Mouse (Mus musculus) lung, postnatal 0 days (tissue): Measurements from ENCODE around the gene Nrcam. TPM values are rescaled to one million over a fixed set of nuclear protein-coding genes. Genes with fewer than 3 reads are reported as not detected.

Experiments
- ATAC-seq: fragments of 200-750 bp; cut with Nextera tagmentation; 2 replicates; pipeline ENCODE4 v1.8.0; 2017; ENCODE audit warnings: moderate library complexity
- DNase-seq: peaks from one replicate; pipeline ENCODE4 v3.0.0-alpha.2; 2016; ENCODE audit warnings: low spot score
- H3K27ac ChIP-seq: fragments of 300-500 bp; sonication (generic); 2 replicates; pipeline ENCODE4 v1.5.1; 2014; ENCODE audit warnings: antibody characterized with exemption, mild to moderate bottlenecking, low read length, mixed read lengths
- H3K27me3 ChIP-seq: fragments of 300-500 bp; sonication (generic); replicated peaks from 2 replicates; pipeline ENCODE4 v1.6.1; 2014; ENCODE audit warnings: low read length, mixed read lengths; ENCODE audit not compliant: insufficient read depth
- H3K36me3 ChIP-seq: fragments of 300-500 bp; sonication (generic); 2 replicates; pipeline ENCODE4 v1.6.1; 2014; ENCODE audit warnings: low read length, mixed read lengths; ENCODE audit not compliant: insufficient read depth
- H3K4me1 ChIP-seq: fragments of 300-500 bp; sonication (generic); 2 replicates; pipeline ENCODE4 v1.6.1; 2014; ENCODE audit warnings: antibody characterized with exemption, low read depth, low read length, mixed read lengths; ENCODE audit not compliant: insufficient read depth
- H3K4me2 ChIP-seq: fragments of 300-500 bp; sonication (generic); replicated peaks from 2 replicates; pipeline ENCODE4 v1.6.1; 2014; ENCODE audit warnings: low read depth, mild to moderate bottlenecking, low read length, moderate library complexity, mixed read lengths
- H3K4me3 ChIP-seq: fragments of 300-500 bp; sonication (generic); 2 replicates; pipeline ENCODE4 v1.5.1; 2014; ENCODE audit warnings: low read depth, low read length
- H3K9ac ChIP-seq: fragments of 300-500 bp; sonication (generic); replicated peaks from 2 replicates; pipeline ENCODE4 v1.6.1; 2014; ENCODE audit warnings: low read depth, mild to moderate bottlenecking
- H3K9me3 ChIP-seq: fragments of 300-500 bp; sonication (generic); 2 replicates; pipeline ENCODE4 v1.6.1; 2016; ENCODE audit warnings: low read length, mixed read lengths
- CTCF ChIP-seq: IDR thresholded peaks from 2 replicates; pipeline ENCODE4 v1.5.1; 2016; ENCODE audit warnings: antibody characterized with exemption, mild to moderate bottlenecking
- EP300 ChIP-seq: IDR thresholded peaks from 2 replicates; pipeline ENCODE4 v1.6.1; 2016; ENCODE audit warnings: antibody characterized with exemption, mild to moderate bottlenecking, control low read depth
- WGBS: fragments of 180-500 bp; shearing (Covaris S2); extraction: QIAGEN DNeasy Blood & Tissue Kit; methylation state at CpG from one replicate; pipeline ENCODE4 v1.1.7; 2014; 5-methylcytosine and 5-hydroxymethylcytosine counted together
- polyA plus RNA-seq: library from polyadenylated mRNA; unstranded; fragments of >200 nt; fragmentation: Nextera tagmentation; extraction: Ambion mirVana; gene quantifications from 2 replicates; pipeline ENCODE4 v1.2.1, GENCODE M21; 2015

Nrcam gene
- polyA plus RNA-seq, 1 experiment from 2014 or later = 10.3 TPM

DNA sequence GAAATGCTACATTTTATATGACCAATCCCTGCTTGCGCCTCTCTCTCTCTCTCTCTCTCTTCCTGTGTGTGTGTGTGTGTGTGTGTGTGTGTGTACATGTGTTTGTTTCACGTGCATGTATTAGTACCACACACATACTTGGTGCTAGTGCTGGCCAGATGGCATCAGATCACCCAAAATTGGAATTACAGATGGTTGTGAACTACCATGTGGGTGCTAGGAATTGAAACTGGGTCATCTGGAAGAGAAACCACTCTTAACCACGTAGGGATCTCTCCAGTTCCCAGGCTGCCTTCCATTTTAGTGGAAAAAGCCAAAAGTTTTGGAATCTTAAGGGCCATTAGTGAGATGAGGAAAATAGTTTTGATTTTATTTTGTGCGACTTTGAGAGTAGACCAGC lies 175.1 kb downstream of the Nrcam start:
- H3K27ac ChIP-seq = no peak overlapping the region
- no peak overlapping the region for H3K4me3 ChIP-seq
- H3K4me2 ChIP-seq = no peak overlapping the region
- H3K9ac ChIP-seq = no peak overlapping the region
- H3K27me3 ChIP-seq = no peaks in the 10 kb centered on the region
- TF ChIP-seq EP300 = no peak
- no peak for TF ChIP-seq CTCF
- no peaks in the 10 kb centered on the region; the same call in 1 of the 2 replicates for H3K4me1 ChIP-seq
- no peaks in the 10 kb centered on the region for H3K36me3 ChIP-seq
- ATAC-seq (no peak), DNase-seq (no peak)
- 86% methylated on average over 4 of the region's 4 CpGs for WGBS
- H3K9me3 ChIP-seq = no peaks in the 10 kb centered on the region

DNA sequence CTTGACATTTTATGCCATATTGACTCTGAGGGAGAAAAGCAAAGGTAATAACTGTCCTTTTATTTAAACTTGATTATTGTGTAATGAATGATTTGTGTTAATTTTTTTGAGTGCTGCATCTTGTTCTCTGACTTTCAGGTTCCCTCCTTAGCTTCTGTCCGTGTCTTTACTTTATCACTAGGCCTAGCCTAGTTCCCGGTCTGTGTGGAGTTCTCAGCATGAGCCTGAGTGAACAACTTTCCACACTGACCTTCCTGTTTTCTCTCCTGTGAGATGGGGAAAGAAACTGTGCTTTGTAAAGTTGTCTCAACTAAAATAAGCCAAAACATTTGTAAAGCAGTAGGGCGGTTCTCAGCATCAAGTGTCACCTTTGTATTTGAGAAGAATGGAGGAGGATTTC lies 179.9 kb downstream of the Nrcam start:
- no peak overlapping the region for H3K27ac ChIP-seq
- WGBS = 79% methylated on average over 3 of the region's 3 CpGs
- no peak for TF ChIP-seq EP300
- TF ChIP-seq CTCF = no peak
- H3K9me3 ChIP-seq = no peaks in the 10 kb centered on the region
- H3K36me3 ChIP-seq = no peaks in the 10 kb centered on the region
- no peak for ATAC-seq
- H3K27me3 ChIP-seq = no peaks in the 10 kb centered on the region
- DNase-seq = no peak
- no peak overlapping the region for H3K4me3 ChIP-seq
- no peaks in the 10 kb centered on the region for H3K4me1 ChIP-seq
- H3K4me2 ChIP-seq = no peak overlapping the region
- no peak overlapping the region for H3K9ac ChIP-seq

DNA sequence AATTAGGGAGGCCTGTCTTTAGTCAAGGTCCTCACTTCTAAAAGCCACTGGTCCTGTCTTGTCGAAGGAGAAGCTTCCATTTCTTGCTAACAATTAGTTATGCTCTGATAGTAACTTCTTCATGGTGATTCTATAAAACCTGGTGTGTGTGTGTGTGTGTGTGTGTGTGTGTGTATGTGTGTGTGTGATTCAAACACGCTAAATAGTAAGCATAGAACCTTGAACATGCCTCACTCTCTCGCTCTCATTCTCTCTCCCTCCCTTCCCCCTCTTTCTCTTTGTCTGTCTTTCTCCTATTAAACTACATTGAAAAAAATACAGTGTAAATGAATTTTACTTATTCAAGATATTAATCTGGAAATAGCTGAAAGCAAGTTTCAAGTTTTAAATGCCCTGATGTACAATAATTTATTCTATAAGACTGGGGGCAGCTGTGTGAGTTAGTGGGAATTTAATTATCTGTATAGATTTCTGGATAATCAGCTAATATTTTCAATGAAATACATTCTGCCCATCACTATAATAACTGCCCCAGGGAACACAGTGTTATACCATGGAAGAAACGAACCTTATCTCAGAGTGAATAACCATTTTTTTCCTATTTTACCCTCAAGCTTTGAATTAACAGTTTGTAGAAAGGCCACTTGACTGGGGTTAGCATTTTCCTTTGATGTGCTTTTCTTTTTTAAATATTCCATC lies 180.9 kb downstream of the Nrcam start:
- Histone ChIP-seq H3K4me1 (no peaks in the 10 kb centered on the region), H3K4me3 (no peak overlapping the region), H3K27me3 (no peaks in the 10 kb centered on the region), H3K9ac (no peak overlapping the region), H3K9me3 (no peaks in the 10 kb centered on the region), H3K27ac (no peak overlapping the region), H3K36me3 (no peaks in the 10 kb centered on the region), H3K4me2 (no peak overlapping the region)
- WGBS = 66% methylated on average over 4 of the region's 4 CpGs
- no peak for TF ChIP-seq CTCF
- TF ChIP-seq EP300 = no peak
- no peak for DNase-seq
- ATAC-seq = no peak

DNA sequence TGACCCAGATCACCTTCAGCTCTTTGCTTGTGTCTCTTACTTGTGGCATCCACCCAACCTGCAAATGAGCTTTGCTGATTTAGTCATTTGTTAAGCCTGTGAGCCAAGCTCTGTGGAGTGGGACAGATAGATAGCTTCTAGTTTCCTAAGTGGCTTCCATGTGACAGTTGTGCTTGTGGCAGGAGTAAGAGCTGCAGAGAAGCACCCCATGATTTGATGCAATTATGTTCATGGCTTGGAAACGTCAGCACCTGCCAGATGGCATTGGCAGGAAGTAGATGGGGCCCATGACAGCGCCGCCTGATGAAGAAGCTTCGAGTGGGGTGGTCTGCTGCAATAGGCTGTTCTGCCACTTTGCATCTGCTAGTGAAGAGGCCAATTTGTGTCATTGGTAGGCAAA lies 186.4 kb downstream of the Nrcam start:
- no peak for TF ChIP-seq CTCF
- TF ChIP-seq EP300 = no peak
- Histone ChIP-seq H3K27me3 (no peaks in the 10 kb centered on the region), H3K4me1 (no peaks in the 10 kb centered on the region), H3K9ac (no peak overlapping the region), H3K27ac (no peak overlapping the region), H3K9me3 (no peaks in the 10 kb centered on the region), H3K4me3 (no peak overlapping the region), H3K4me2 (no peak overlapping the region), H3K36me3 (no peaks in the 10 kb centered on the region)
- DNase-seq (no peak), ATAC-seq (no peak)
- WGBS = 72% methylated on average over 4 of the region's 4 CpGs

DNA sequence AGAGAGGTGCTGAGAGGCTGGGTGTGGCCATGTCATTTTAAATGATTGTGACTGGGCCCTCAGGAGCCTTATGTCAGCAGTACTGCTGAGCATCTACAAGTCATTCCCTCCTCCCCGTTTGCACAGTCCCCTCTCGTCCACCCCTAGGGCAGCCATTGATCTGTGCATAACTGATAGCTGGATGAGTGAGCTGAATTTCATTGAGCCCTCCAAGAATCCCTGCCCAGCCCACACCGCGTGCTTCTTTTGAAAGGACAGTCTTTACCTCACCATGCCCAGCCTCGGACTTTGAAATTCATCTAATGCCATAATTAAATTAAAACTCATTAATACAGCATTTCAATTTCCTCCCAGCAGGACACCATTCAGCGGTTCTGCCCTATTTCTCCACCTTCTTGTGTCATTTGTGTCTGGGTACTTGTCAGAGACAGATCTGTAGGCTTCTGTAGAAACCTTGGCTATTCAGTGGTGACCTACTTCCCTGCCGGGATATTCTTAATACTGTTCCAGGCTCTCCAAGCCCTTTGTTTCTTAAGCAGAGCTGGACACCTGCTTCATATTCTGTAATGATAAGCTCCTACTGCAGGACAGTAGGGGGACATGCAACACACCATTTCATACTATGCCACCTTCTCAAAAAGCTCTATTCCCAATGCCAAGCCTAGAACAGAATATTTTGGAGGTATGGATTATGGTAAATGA lies 190.9 kb downstream of the Nrcam start:
- Histone ChIP-seq H3K4me1 (no peaks in the 10 kb centered on the region), H3K27ac (no peak overlapping the region), H3K9me3 (no peaks in the 10 kb centered on the region), H3K9ac (no peak overlapping the region), H3K4me3 (no peak overlapping the region), H3K36me3 (no peaks in the 10 kb centered on the region), H3K4me2 (no peak overlapping the region), H3K27me3 (no peaks in the 10 kb centered on the region)
- TF ChIP-seq CTCF = no peak
- no peak for TF ChIP-seq EP300
- 69% methylated on average over 7 of the region's 7 CpGs for WGBS
- DNase-seq (no peak), ATAC-seq (no peak)

DNA sequence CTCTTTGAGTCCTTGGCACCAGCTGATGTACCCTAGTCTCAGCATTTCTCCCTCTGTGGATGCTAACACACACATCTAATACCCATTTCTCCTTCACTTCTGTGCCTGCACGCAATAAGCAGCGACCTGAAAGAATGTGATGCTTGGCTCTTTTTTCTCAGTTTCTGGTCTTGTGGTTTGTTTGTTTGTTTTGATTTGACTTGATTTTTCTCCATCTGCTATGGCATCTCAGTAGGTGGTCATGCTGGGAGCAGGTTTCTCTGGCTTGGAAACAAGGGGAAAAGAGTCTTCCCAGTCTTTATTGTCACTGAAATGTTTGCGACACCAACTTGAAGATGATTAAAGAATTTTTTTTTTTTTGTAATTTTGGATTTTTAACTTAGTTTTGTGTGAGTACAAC lies 192.8 kb downstream of the Nrcam start:
- no peak for DNase-seq
- Histone ChIP-seq H3K4me1 (no peaks in the 10 kb centered on the region), H3K4me3 (no peak overlapping the region), H3K27me3 (no peaks in the 10 kb centered on the region), H3K9me3 (no peaks in the 10 kb centered on the region), H3K27ac (no peak overlapping the region), H3K36me3 (no peaks in the 10 kb centered on the region), H3K4me2 (no peak overlapping the region), H3K9ac (no peak overlapping the region)
- no peak for ATAC-seq
- WGBS = 80% methylated on average over 3 of the region's 3 CpGs
- TF ChIP-seq EP300 (no peak), CTCF (no peak)
